In genomic region chr7:96555294-96555693, GRCm38 (mm10) we compare ENCODE assay signal across 13 mouse cellular contexts.
A peak's percentile ranks its signal among the peaks of the same experiment; 100 is the strongest.
DNase-seq lines count a peak whose midpoint lies in the region; ATAC-seq and TF ChIP-seq lines count a peak whose summit lies in the region.
"Had no signal": no experiment of that assay in that cellular context is flagged by ENCODE, and none has a peak within 500 bp of the region (broad histone marks: within the 10 kb centered on the region; RNA-seq: fewer than 3 reads in every experiment).

No protein-coding gene starts in this region.

- no peak overlapping the region for H3K4me3 ChIP-seq in midbrain, embryonic 10.5 days
- H3K4me3 ChIP-seq in midbrain, embryonic 16.5 days (ENCODE audit: low read depth, low read length), result no peak overlapping the region
- H3K4me3 ChIP-seq in forebrain, postnatal 0 days (ENCODE audit: low read depth, low read length), result no peak overlapping the region
- H3K4me3 ChIP-seq in midbrain, postnatal 0 days (ENCODE audit: low read depth, low read length), result no peak overlapping the region
- H3K4me3 ChIP-seq: hindbrain, embryonic 15.5 days; left cerebral cortex, adult 2 months; liver, embryonic 13.5 days had no signal

- peaks cover 4% of the 10 kb centered on the region; the same call in 1 of the 2 replicates for H3K27me3 ChIP-seq in midbrain, embryonic 10.5 days (ENCODE audit: low read depth, poor library complexity, severe bottlenecking)
- no peaks in the 10 kb centered on the region for H3K27me3 ChIP-seq in midbrain, embryonic 16.5 days (ENCODE audit: control insufficient read depth, insufficient read depth, low read depth, low read length)
- no peaks in the 10 kb centered on the region for H3K27me3 ChIP-seq in forebrain, postnatal 0 days (ENCODE audit: insufficient read depth, low read length)
- H3K27me3 ChIP-seq in midbrain, postnatal 0 days (ENCODE audit: insufficient read depth, low read length), result no peaks in the 10 kb centered on the region
- H3K27me3 ChIP-seq: hindbrain, embryonic 15.5 days; liver, embryonic 13.5 days had no signal

- peaks cover 9% of the 10 kb centered on the region; the same call in 1 of the 2 replicates for H3K9me3 ChIP-seq in midbrain, embryonic 10.5 days (replicated peaks)
- H3K9me3 ChIP-seq in midbrain, embryonic 16.5 days (replicated peaks; ENCODE audit: control insufficient read depth, low read length, poor library complexity, severe bottlenecking), result no peaks in the 10 kb centered on the region
- H3K9me3 ChIP-seq in forebrain, postnatal 0 days (ENCODE audit: low read length), result no peaks in the 10 kb centered on the region
- H3K9me3 ChIP-seq in midbrain, postnatal 0 days (ENCODE audit: low read length), result no peaks in the 10 kb centered on the region
- H3K9me3 ChIP-seq: hindbrain, embryonic 15.5 days; liver, embryonic 13.5 days had no signal

- H3K4me2 ChIP-seq in midbrain, embryonic 16.5 days (ENCODE audit: low read length), result no peak overlapping the region
- H3K4me2 ChIP-seq in forebrain, postnatal 0 days (ENCODE audit: low read depth), result no peak overlapping the region
- no peak overlapping the region for H3K4me2 ChIP-seq in midbrain, postnatal 0 days (ENCODE audit: low read depth, low read length, poor library complexity, severe bottlenecking)
- H3K4me2 ChIP-seq: hindbrain, embryonic 15.5 days; liver, embryonic 13.5 days had no signal

- peak; percentile 26; the same call in 1 of the 2 replicates for TF ChIP-seq CTCF in forebrain, postnatal 0 days (IDR thresholded peaks at IDR 0.05; ENCODE audit: low read depth)
- TF ChIP-seq CTCF in midbrain, postnatal 0 days (IDR thresholded peaks at IDR 0.05), result peak; percentile 42

- no peak overlapping the region for H3K9ac ChIP-seq in midbrain, embryonic 16.5 days (ENCODE audit: low read depth, low read length)
- H3K9ac ChIP-seq in forebrain, postnatal 0 days, result no peak overlapping the region
- no peak overlapping the region for H3K9ac ChIP-seq in midbrain, postnatal 0 days (replicated peaks; ENCODE audit: low read length, poor library complexity, severe bottlenecking)
- H3K9ac ChIP-seq: hindbrain, embryonic 15.5 days; liver, embryonic 13.5 days had no signal

- DNase-seq in embryo, embryonic 10 days (ENCODE audit: low spot score), result peak; percentile 62
- no peak for DNase-seq in embryo, embryonic 9.5 days (ENCODE audit: extremely low spot score)
- no peak for DNase-seq in midbrain, embryonic 10.5 days (ENCODE audit: low spot score)
- DNase-seq in forebrain, postnatal 0 days, result no peak
- no peak for DNase-seq in midbrain, postnatal 0 days (ENCODE audit: low spot score)
- no peak for DNase-seq in cerebellum, adult 9-10 months
- DNase-seq in natural killer cell, adult 2 months (ENCODE audit: low spot score in 2 of 2), result no peak
- DNase-seq: adrenal gland, postnatal 25 days; liver, embryonic 13.5 days; lung, postnatal 4 days had no signal

- peaks cover 53% of the 10 kb centered on the region for H3K4me1 ChIP-seq in midbrain, embryonic 10.5 days
- H3K4me1 ChIP-seq in midbrain, embryonic 16.5 days (ENCODE audit: control insufficient read depth, insufficient read depth, low read length), result peaks cover 13% of the 10 kb centered on the region; the same call in 1 of the 2 replicates
- H3K4me1 ChIP-seq in forebrain, postnatal 0 days (ENCODE audit: insufficient read depth), result no peaks in the 10 kb centered on the region
- 0 out of 2 replicates have a peak, but pooled peaks cover 2% of the 10 kb centered on the region for H3K4me1 ChIP-seq in midbrain, postnatal 0 days (ENCODE audit: insufficient read depth, low read length)
- H3K4me1 ChIP-seq: liver, embryonic 13.5 days had no signal

- 33% methylated on average over 5 of the region's 5 CpGs for WGBS in midbrain, embryonic 10.5 days
- 22% methylated on average over 5 of the region's 5 CpGs for WGBS in midbrain, embryonic 16.5 days
- whole genome bisulfite sequencing in forebrain, postnatal 0 days, result 18% methylated on average over 5 of the region's 5 CpGs
- 24% methylated on average over 5 of the region's 5 CpGs for WGBS in midbrain, postnatal 0 days

- no peak for ATAC-seq in midbrain, embryonic 16.5 days
- no peak for ATAC-seq in forebrain, postnatal 0 days
- ATAC-seq in midbrain, postnatal 0 days (ENCODE audit: low FRiP score), result no peak

- H3K36me3 ChIP-seq in midbrain, embryonic 10.5 days, result peaks cover 19% of the 10 kb centered on the region
- 0 out of 2 replicates have a peak, but pooled peaks cover 2% of the 10 kb centered on the region for H3K36me3 ChIP-seq in midbrain, embryonic 16.5 days (ENCODE audit: control insufficient read depth, insufficient read depth, low read length)
- H3K36me3 ChIP-seq in forebrain, postnatal 0 days (ENCODE audit: insufficient read depth), result peaks cover 15% of the 10 kb centered on the region
- H3K36me3 ChIP-seq in midbrain, postnatal 0 days (ENCODE audit: insufficient read depth, low read length), result no peaks in the 10 kb centered on the region
- H3K36me3 ChIP-seq: hindbrain, embryonic 15.5 days; liver, embryonic 13.5 days had no signal

- 0 out of 2 replicates have a peak overlapping the region, but pooled peaks have one; percentile 53 for H3K27ac ChIP-seq in midbrain, embryonic 10.5 days (replicated peaks)
- H3K27ac ChIP-seq in midbrain, embryonic 16.5 days (ENCODE audit: low read length), result no peak overlapping the region
- H3K27ac ChIP-seq in forebrain, postnatal 0 days (ENCODE audit: low read depth, low read length), result no peak overlapping the region
- no peak overlapping the region for H3K27ac ChIP-seq in midbrain, postnatal 0 days (ENCODE audit: low read depth, low read length)
- H3K27ac ChIP-seq: hindbrain, embryonic 15.5 days; left cerebral cortex, adult 2 months; liver, embryonic 13.5 days had no signal
